Mouse (Mus musculus) skeletal muscle tissue, postnatal 0 days (tissue): ENCODE measurements around the gene Ccdc158. TPM values are rescaled to one million over a fixed set of nuclear protein-coding genes. Genes with fewer than 3 reads are reported as not detected.

ENCODE experiments used
- polyA plus RNA-seq: library from polyadenylated mRNA; unstranded; fragments of >200 nt; fragmentation: Nextera tagmentation; extraction: Ambion mirVana; gene quantifications from 2 replicates; pipeline ENCODE4 v1.2.1, GENCODE M21; 2015

The Ccdc158 gene
- polyA plus RNA-seq, result 0.06 TPM in 1 of 2 replicates, not detected in the other

DNA sequence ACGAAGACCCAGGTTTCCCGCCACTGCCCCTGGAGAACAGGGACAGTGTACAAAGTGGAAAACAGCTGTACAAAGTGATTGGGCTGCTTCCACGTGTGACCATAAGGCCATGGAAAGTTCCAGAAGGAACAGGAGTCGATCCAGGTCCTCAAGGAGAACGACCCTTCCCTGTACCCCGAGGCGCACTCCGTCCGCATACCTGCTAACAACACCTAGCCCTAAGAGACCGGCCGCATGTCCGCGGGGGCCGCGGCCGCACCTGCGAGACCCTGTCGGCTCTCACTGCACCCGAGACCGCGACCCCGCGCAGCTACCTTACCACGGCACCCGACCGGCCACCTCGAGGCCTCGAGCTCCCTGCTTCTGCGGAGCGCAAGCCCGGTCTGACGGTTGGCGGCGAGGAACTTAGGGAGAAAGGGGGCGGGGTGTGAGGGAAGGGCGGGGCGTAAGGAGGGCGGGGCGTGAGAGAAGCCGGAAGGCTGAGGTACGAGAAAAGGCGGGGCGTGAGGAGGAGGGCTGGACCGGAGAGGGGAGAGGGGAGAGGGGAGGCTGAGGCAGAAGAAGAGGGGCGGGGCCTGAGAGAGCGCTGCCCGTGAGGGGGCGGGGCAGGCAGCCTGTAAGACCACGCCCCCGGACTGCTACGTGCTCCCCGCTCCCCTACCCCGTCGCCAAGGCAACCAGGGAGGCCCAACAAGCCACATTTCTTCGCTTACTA is at the start of gene Ccdc158:
Ccdc158 (minus strand) TSS at position 413 of the 715 bp plus-strand sequence.

DNA sequence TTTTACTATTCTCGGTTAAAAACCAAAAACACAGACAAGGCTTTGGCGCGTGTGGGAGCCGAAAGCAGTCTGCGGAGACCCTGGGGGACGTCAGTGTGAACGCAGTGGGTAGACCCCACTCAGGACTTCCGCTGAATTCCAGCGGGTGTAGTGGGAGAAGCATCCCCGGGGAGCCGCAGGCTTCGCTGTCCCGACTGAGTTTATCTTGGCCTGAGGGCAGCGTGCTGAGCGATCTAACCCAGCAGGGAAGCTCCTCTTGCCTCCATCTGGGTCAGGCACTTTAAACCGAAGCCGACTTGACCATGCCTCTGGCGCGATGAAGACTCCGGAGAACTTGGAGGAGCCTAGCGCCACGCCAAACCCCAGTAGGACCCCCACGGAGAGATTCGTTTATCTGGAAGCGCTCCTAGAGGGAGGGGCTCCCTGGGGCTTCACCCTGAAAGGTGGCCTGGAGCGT is 8.3 kb upstream of the Ccdc158 start, which contains the start of gene Shroom3:
Shroom3 (plus strand) TSS at position 85 of the 457 bp plus-strand sequence.

DNA sequence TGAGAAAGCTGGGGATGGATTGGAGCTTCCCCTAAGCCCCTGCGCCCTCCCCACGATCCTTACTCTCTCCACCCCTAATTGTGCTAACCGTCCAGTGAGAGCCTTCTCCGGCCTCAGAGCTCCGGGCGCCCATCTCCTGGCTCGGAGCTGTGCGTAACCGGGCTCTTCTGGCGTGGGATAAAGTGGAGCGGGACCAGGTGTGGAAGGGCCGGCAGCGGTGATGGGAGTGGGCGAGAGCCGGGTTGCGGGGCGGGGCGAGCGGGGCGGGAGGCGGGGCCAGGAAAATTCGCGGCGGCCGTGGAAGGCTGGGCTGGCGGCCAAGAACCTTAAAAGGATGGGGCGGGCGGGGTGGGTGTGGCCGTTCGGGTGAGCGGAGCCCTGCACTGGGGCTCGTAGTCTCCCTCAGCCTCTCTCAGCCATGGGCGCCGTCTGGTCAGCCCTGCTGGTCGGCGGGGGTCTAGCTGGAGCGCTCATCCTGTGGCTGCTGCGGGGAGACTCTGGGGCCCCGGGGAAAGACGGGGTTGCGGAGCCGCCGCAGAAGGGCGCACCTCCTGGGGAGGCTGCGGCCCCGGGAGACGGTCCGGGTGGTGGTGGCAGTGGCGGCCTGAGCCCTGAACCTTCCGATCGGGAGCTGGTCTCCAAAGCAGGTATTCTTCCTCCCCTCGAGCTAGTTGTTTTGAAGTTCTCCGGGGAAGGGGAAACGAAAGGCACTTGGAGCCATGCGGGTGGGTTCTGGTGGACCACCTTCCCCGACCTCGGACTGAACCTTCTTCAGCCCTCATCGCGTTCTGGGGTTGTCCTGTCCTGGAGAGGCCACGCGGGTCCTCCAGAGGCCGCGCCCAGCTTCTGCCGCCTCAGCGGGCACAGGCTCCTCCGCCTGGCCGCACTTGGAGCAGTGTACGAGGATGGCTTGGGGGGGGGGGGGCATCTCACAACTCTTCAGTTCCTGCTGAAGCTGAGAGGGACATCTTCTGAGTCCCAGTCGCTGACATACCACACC is 72.1 kb downstream of the Ccdc158 start, which contains the start of gene Stbd1:
Stbd1 (plus strand) TSS at position 351 of the 1,000 bp plus-strand sequence.

Other genes starting within 250 kb of the Ccdc158 start
- 15.7 and 17.7 TPM in 2 replicates for gene Nup54, start 240.1 kb downstream of the Ccdc158 start, polyA plus RNA-seq
- gene Scarb2, start 168.4 kb downstream of the Ccdc158 start, polyA plus RNA-seq, result 27.0 and 28.4 TPM in 2 replicates
- gene Fam47e, start 120.2 kb downstream of the Ccdc158 start, polyA plus RNA-seq, result not detected in 2 replicates
- gene Stbd1, start 72.2 kb downstream of the Ccdc158 start, polyA plus RNA-seq, result 380 and 383 TPM in 2 replicates
- 1.1 and 1.6 TPM in 2 replicates for gene Shroom3, start 8.2 kb upstream of the Ccdc158 start, polyA plus RNA-seq